Comparison of ENCODE assay signal across 9 mouse cellular contexts in the genomic region with DNA sequence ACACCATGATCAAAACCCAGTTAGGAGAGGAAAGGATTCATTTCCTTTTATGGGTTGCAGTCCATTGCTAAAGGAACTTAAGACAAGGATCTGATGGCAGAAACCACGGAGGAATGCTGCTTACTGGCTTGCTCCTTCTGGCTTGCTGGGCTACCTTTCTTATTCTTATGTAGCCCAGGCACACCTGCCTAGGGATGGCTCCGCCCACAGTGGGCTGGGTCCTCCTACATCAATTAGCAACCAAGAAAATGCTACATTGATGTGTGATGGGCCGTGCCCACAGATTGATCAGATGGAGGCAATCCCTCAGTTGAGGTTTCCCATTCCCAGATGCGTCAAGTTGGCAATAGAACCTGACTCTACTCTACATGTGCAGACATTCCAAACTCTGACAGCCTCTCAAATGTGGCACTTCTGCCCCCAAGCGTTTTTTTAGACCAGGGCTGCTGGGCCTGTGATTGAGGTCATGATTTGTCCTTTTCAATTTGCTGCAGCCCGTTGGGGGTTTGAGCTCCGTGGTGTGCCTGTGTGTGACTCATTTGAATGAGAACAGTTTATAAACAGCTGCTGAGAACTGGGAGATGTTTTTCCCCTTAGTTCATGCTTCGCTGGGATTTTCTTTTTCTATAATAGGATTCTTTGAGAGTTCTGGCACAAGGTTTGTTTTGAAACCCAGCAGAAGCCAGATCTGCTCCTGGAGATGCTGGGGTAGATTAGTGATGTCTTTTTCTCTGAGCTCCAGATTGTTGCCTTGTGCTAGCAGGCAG.
DNase-seq lines count a peak whose midpoint lies in the region; ATAC-seq and TF ChIP-seq lines count a peak whose summit lies in the region.
"Had no signal": no experiment of that assay in that cellular context is flagged by ENCODE, and none has a peak within 500 bp of the region (broad histone marks: within the 10 kb centered on the region; RNA-seq: fewer than 3 reads in every experiment).

No protein-coding gene starts in this region.

- 33% methylated on average over 8 of the region's 8 CpGs for WGBS in olfactory bulb, adult 2 months

- peak; percentile 16 for DNase-seq in cerebellum, adult 11 months
- DNase-seq in brain, embryonic 18.5 days (ENCODE audit: low read depth, low spot score), result peak; percentile 50
- DNase-seq in heart, adult 8-10 months (ENCODE audit: low spot score), result peak; percentile 33
- peak; percentile 40 to 43 for DNase-seq in layer of hippocampus, postnatal 10 days (ENCODE audit: low spot score in 2 of 2)
- no peak for DNase-seq in spleen, postnatal 14 days (ENCODE audit: low spot score in 2 of 2)
- no peak for DNase-seq in ovary, postnatal 14 days (ENCODE audit: low spot score)

- no peak for TF ChIP-seq POLR2A in olfactory bulb, adult 2 months (IDR thresholded peaks at IDR 0.05; ENCODE audit: insufficient read depth, low read depth, low read length)

- peaks cover 21% of the 10 kb centered on the region for H3K4me1 ChIP-seq in olfactory bulb, adult 2 months (ENCODE audit: control insufficient read depth, insufficient read depth, low read length)

- TF ChIP-seq CTCF in olfactory bulb, adult 2 months (IDR thresholded peaks at IDR 0.05; ENCODE audit: insufficient read depth, low read depth, low read length), result no peak

- peak overlapping the region; percentile 93 for H3K27ac ChIP-seq in olfactory bulb, adult 2 months (ENCODE audit: insufficient read depth, low read depth, low read length)

- peak overlapping the region; percentile 19; the same call in 1 of the 2 replicates for H3K4me3 ChIP-seq in olfactory bulb, adult 2 months (ENCODE audit: insufficient read depth, low read depth, low read length)
- H3K4me3 ChIP-seq: erythroblast, embryonic 14.5 days had no signal

- ATAC-seq in cerebellum, adult (ENCODE audit: insufficient number of reproducible peaks, low FRiP score, low TSS enrichment), result no peak

Comparison
In these comparisons a context has a peak if more than half of its experiments do, and no peak if none do; other contexts are left out.
1. DNase-seq: peak in cerebellum, adult 11 months (single experiment), brain, embryonic 18.5 days (single experiment), heart, adult 8-10 months (single experiment) and layer of hippocampus, postnatal 10 days (2 of 2); none in spleen, postnatal 14 days (0 of 2) and ovary, postnatal 14 days (single experiment).